Comparison of ENCODE assay signal across 8 mouse cellular contexts in genomic region chr19:9982151-9982851, GRCm38 (mm10). TPM values are rescaled to one million over a fixed set of nuclear protein-coding genes. Genes with fewer than 3 reads are reported as not detected.
A peak's percentile ranks its signal among the peaks of the same experiment; 100 is the strongest.
DNase-seq lines count a peak whose midpoint lies in the region; ATAC-seq and TF ChIP-seq lines count a peak whose summit lies in the region.

No protein-coding gene starts in this region.

- WGBS in bone marrow, adult 2 months, result under 1% methylated on average over 59 of the region's 59 CpGs
- under 1% methylated on average over 59 of the region's 59 CpGs for WGBS in embryonic facial prominence, embryonic 15.5 days
- WGBS in kidney, embryonic 14.5 days, result under 1% methylated on average over 59 of the region's 59 CpGs
- under 1% methylated on average over 59 of the region's 59 CpGs for WGBS in limb, embryonic 15.5 days

- peak; percentile 1; the same call in 1 of the 2 replicates for TF ChIP-seq CTCF in bone marrow, adult 2 months (IDR thresholded peaks at IDR 0.05; ENCODE audit: control insufficient read depth, insufficient read depth, low read length)

- H3K4me1 ChIP-seq in bone marrow, adult 2 months (ENCODE audit: control insufficient read depth, insufficient read depth, low read length), result peaks cover 14% of the 10 kb centered on the region
- H3K4me1 ChIP-seq in embryonic facial prominence, embryonic 15.5 days, result peaks cover 37% of the 10 kb centered on the region
- H3K4me1 ChIP-seq in kidney, embryonic 14.5 days (ENCODE audit: control insufficient read depth, insufficient read depth, low read length), result peaks cover 6% of the 10 kb centered on the region
- peaks cover 34% of the 10 kb centered on the region for H3K4me1 ChIP-seq in limb, embryonic 15.5 days

- ATAC-seq in embryonic facial prominence, embryonic 15.5 days (ENCODE audit: insufficient number of reproducible peaks, low FRiP score, low TSS enrichment, low read depth), result peak; percentile 98
- ATAC-seq in kidney, embryonic 14.5 days (ENCODE audit: low FRiP score, low TSS enrichment), result peak; percentile 98
- peak; percentile 98 for ATAC-seq in limb, embryonic 15.5 days (ENCODE audit: insufficient number of reproducible peaks, low FRiP score, low TSS enrichment, low read depth)

- H3K4me2 ChIP-seq in embryonic facial prominence, embryonic 15.5 days (replicated peaks), result peak overlapping the region; percentile 70
- H3K4me2 ChIP-seq in kidney, embryonic 14.5 days (replicated peaks; ENCODE audit: low read depth, low read length), result peak overlapping the region; percentile 90
- peak overlapping the region; percentile 72 for H3K4me2 ChIP-seq in limb, embryonic 15.5 days

- H3K27ac ChIP-seq in bone marrow, adult 2 months (ENCODE audit: control insufficient read depth, insufficient read depth, low read depth, low read length, poor library complexity), result peak overlapping the region; percentile 97
- peak overlapping the region; percentile 97 for H3K27ac ChIP-seq in embryonic facial prominence, embryonic 15.5 days (replicated peaks)
- peak overlapping the region; percentile 95 for H3K27ac ChIP-seq in kidney, embryonic 14.5 days (ENCODE audit: low read depth, low read length)
- peak overlapping the region; percentile 98 for H3K27ac ChIP-seq in limb, embryonic 15.5 days

- H3K9me3 ChIP-seq in embryonic facial prominence, embryonic 15.5 days (replicated peaks), result no peaks in the 10 kb centered on the region
- no peaks in the 10 kb centered on the region for H3K9me3 ChIP-seq in kidney, embryonic 14.5 days (ENCODE audit: control insufficient read depth, low read length)
- no peaks in the 10 kb centered on the region for H3K9me3 ChIP-seq in limb, embryonic 15.5 days

- TF ChIP-seq POLR2A in bone marrow, adult 2 months (IDR thresholded peaks at IDR 0.05; ENCODE audit: borderline replicate concordance, control insufficient read depth, low read depth, low read length), result peak; percentile 100

- H3K9ac ChIP-seq in embryonic facial prominence, embryonic 15.5 days, result peak overlapping the region; percentile 95
- peak overlapping the region; percentile 91 for H3K9ac ChIP-seq in kidney, embryonic 14.5 days (ENCODE audit: low read depth, low read length)
- H3K9ac ChIP-seq in limb, embryonic 15.5 days, result peak overlapping the region; percentile 92

- peaks cover 26% of the 10 kb centered on the region for H3K36me3 ChIP-seq in embryonic facial prominence, embryonic 15.5 days
- H3K36me3 ChIP-seq in kidney, embryonic 14.5 days (ENCODE audit: control insufficient read depth, insufficient read depth, low read length), result peaks cover 27% of the 10 kb centered on the region
- peaks cover 24% of the 10 kb centered on the region for H3K36me3 ChIP-seq in limb, embryonic 15.5 days

- DNase-seq in 416B (ENCODE audit: low read depth), result peak; percentile 98
- DNase-seq in heart, adult 9 months (ENCODE audit: low spot score in 2 of 2), result peak; percentile 96
- DNase-seq in monocyte, adult 2 months (ENCODE audit: low read depth in 1 of 2, low spot score in 2 of 2), result peak; percentile 92 to 95
- DNase-seq in spleen, postnatal 36 days (ENCODE audit: low spot score in 2 of 2), result peak; percentile 96 to 98

- no peaks in the 10 kb centered on the region for H3K27me3 ChIP-seq in embryonic facial prominence, embryonic 15.5 days
- no peaks in the 10 kb centered on the region for H3K27me3 ChIP-seq in kidney, embryonic 14.5 days (ENCODE audit: control insufficient read depth, insufficient read depth, low read length)
- no peaks in the 10 kb centered on the region for H3K27me3 ChIP-seq in limb, embryonic 15.5 days

- peak overlapping the region; percentile 81 for H3K4me3 ChIP-seq in bone marrow, adult 2 months (replicated peaks; ENCODE audit: control insufficient read depth, low read depth, low read length)
- H3K4me3 ChIP-seq in embryonic facial prominence, embryonic 15.5 days (replicated peaks), result peak overlapping the region; percentile 82
- peak overlapping the region; percentile 91 for H3K4me3 ChIP-seq in kidney, embryonic 14.5 days (ENCODE audit: low read length)
- H3K4me3 ChIP-seq in limb, embryonic 15.5 days, result peak overlapping the region; percentile 89

RNA-seq across cellular contexts. Expression of gene Fth1, which starts 1.9 kb away (rescaled TPM):
- polyA plus RNA-seq in bone marrow, adult 2 months (2011; ENCODE audit: insufficient read depth, insufficient read length, low replicate concordance, missing spikeins), result 1,509 and 1,706 TPM in 2 replicates
- 1,601 and 1,694 TPM in 2 replicates for polyA plus RNA-seq in embryonic facial prominence, embryonic 15.5 days (2015; fragmentation: Nextera tagmentation; extraction: Ambion mirVana)
- polyA plus RNA-seq in kidney, embryonic 14.5 days (2014; fragmentation: Nextera tagmentation; extraction: Ambion mirVana), result 1,412 and 1,461 TPM in 2 replicates
- polyA plus RNA-seq in limb, embryonic 15.5 days (2015; fragmentation: Nextera tagmentation; extraction: Ambion mirVana), result 1,462 and 1,539 TPM in 2 replicates

RNA-seq across cellular contexts. Expression of gene Best1, which starts 19.1 kb away (rescaled TPM):
- polyA plus RNA-seq in bone marrow, adult 2 months (2011; ENCODE audit: insufficient read depth, insufficient read length, low replicate concordance, missing spikeins), result not detected in 2 replicates
- 1.2 and 1.9 TPM in 2 replicates for polyA plus RNA-seq in embryonic facial prominence, embryonic 15.5 days (2015; fragmentation: Nextera tagmentation; extraction: Ambion mirVana)
- polyA plus RNA-seq in kidney, embryonic 14.5 days (2014; fragmentation: Nextera tagmentation; extraction: Ambion mirVana), result 1.1 and 1.2 TPM in 2 replicates
- 1.9 and 2.1 TPM in 2 replicates for polyA plus RNA-seq in limb, embryonic 15.5 days (2015; fragmentation: Nextera tagmentation; extraction: Ambion mirVana)

RNA-seq across cellular contexts. Expression of gene Rab3il1, which starts 19.2 kb away (rescaled TPM):
- 89.7 and 115 TPM in 2 replicates for polyA plus RNA-seq in bone marrow, adult 2 months (2011; ENCODE audit: insufficient read depth, insufficient read length, low replicate concordance, missing spikeins)
- 45.8 and 46.1 TPM in 2 replicates for polyA plus RNA-seq in embryonic facial prominence, embryonic 15.5 days (2015; fragmentation: Nextera tagmentation; extraction: Ambion mirVana)
- polyA plus RNA-seq in kidney, embryonic 14.5 days (2014; fragmentation: Nextera tagmentation; extraction: Ambion mirVana), result 20.3 and 26.2 TPM in 2 replicates
- 44.8 and 45.1 TPM in 2 replicates for polyA plus RNA-seq in limb, embryonic 15.5 days (2015; fragmentation: Nextera tagmentation; extraction: Ambion mirVana)

RNA-seq across cellular contexts. Expression of gene Fads3, which starts 59.1 kb away (rescaled TPM):
- 6.6 and 12.5 TPM in 2 replicates for polyA plus RNA-seq in bone marrow, adult 2 months (2011; ENCODE audit: insufficient read depth, insufficient read length, low replicate concordance, missing spikeins)
- polyA plus RNA-seq in embryonic facial prominence, embryonic 15.5 days (2015; fragmentation: Nextera tagmentation; extraction: Ambion mirVana), result 16.4 and 17.3 TPM in 2 replicates
- 8.3 and 10.4 TPM in 2 replicates for polyA plus RNA-seq in kidney, embryonic 14.5 days (2014; fragmentation: Nextera tagmentation; extraction: Ambion mirVana)
- polyA plus RNA-seq in limb, embryonic 15.5 days (2015; fragmentation: Nextera tagmentation; extraction: Ambion mirVana), result 12.7 and 17.1 TPM in 2 replicates

Comparison
In these comparisons a context has a peak if more than half of its experiments do, and no peak if none do; other contexts are left out.
1. Peak in every context shown above with its lines: DNase-seq, ATAC-seq, H3K4me3 ChIP-seq and H3K27ac ChIP-seq.